Mouse (Mus musculus) neutrophil, adult 5-6 weeks (primary cell): ENCODE measurements around the gene Tfdp2. TPM values are rescaled to one million over a fixed set of nuclear protein-coding genes. Genes with fewer than 3 reads are reported as not detected.
"Not testable (repeated sequence)": the region's sequence is repeated elsewhere in the genome, so short reads cannot be mapped to it uniquely, and the experiment has no call there.

Experiments
- ATAC-seq: fragments of 151-379, 151-347 bp; 2 replicates; pipeline ENCODE4 v1.8.0; 2017; ENCODE audit warnings: mild to moderate bottlenecking, moderate TSS enrichment; ENCODE audit not compliant: insufficient number of reproducible peaks, poor library complexity, low FRiP score, severe bottlenecking; ENCODE audit errors: extremely low read depth
- total RNA-seq: library from RNA; stranded (forward); fragments of 200-1000 nt; gene quantifications from 2 replicates; pipeline ENCODE4 v1.2.3, GENCODE M21; 2017

The Tfdp2 gene
- total RNA-seq, 1 experiment from 2014 or later, result 32.0 TPM

DNA sequence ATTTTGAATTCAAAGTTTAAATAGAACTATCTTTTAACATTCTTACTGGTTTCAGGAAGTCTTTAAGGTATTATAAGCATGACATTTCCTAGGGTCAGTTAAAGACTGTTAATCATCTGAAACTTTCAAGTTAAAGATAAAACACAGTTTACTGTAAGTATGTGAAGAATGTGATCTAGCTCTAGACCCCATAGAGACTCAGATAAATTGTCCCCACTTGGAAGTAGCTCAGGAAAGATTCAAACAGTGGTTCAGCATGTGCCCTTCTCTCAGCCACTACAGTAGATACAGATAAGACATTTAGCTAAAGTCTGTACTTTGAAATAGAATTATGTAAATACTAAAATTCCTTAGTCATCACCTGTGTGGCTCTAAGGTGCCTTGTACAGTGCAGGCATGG lies 79.5 kb downstream of the Tfdp2 start:
- ATAC-seq, result no peak

GRCm38 (mm10) chr9:96281497-96281896 lies 85.4 kb downstream of the Tfdp2 start:
- no peak for ATAC-seq

GRCm38 (mm10) chr9:96282082-96282481 lies 86.0 kb downstream of the Tfdp2 start:
- no peak for ATAC-seq

DNA sequence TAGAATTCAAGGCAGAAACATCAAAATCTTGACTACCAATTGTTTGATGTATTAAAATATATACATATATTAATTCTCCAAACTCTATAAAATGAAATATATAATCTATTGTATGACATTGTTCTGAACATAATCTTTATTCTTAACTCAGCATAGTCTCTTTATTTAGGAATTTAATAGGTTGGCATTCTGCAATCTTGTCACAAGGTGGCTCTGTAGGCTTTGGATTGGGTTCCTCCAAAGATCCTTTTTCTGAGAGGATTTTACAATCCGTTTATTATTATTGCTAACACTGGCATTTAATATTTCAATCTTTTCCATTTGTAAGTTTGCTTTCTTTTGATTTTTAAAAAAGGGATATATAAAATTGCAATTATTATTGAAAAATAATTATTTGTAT lies 88.8 kb downstream of the Tfdp2 start:
- no peak for ATAC-seq

DNA sequence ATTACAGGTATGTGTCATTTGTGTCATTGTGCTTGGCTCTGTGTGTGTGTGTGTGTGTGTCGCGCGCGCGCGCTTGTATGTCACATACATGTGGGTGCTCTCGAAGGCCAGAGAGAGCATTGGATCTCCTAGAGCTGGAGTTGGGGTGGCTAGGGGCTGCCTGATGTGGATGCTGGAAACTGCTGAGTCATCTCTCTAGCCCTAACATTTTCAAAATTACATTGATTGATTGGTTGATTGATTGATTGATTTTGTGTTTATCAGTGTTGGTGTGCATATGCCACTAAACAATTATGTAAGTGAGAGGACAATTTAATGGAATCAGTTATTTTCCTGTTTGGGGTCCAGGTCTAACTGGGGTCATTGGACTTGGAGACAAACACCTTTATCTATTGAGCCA lies 96.1 kb downstream of the Tfdp2 start:
- no peak for ATAC-seq

- ATAC-seq, result no peak
Observed at GRCm38 (mm10) chr9:96299324-96300008, 103.4 kb downstream of the Tfdp2 start.

DNA sequence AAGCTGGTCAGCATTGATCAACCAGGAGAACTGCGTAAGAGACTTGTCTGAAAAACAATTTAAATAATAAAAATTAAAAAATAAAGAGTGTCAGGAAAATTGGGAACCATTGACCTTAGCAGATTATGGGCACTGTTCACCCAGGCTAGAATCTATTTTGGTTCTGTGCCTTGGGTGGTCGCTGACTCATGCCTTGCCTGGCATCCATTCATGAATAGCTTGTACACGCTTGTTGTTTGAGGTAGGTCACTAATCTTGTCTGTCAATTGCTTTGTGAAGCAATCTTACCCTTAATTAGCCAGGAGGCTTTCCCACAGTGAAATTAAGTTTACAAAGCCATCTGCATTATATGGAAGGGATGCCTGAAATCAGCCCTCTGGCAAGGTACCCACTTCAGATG lies 112.7 kb downstream of the Tfdp2 start:
- ATAC-seq, result no peak

DNA sequence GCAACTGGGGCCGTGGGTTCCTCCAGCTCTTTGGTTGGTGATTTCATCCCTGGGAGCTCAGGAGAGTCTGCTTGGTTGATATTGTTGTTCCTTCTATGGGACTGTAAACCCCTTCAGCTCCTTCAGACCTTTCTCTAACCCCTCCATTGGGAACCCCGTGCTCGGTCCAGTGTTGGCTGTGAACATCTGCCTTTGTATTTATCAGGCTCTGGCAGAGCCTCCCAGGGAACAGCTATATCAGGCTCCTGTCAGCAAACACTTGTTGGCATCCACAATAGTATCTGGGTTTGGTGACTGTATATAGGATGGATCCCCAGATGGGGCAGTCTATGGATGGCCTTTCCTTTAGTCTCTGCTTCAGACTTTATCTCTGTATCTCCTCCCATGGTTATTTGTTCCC lies 116.0 kb downstream of the Tfdp2 start:
- ATAC-seq, result no peak

GRCm38 (mm10) chr9:96319333-96319732 lies 123.3 kb downstream of the Tfdp2 start:
- no peak for ATAC-seq

- ATAC-seq, result no peak
Observed at GRCm38 (mm10) chr9:96320551-96320980, 124.5 kb downstream of the Tfdp2 start.

DNA sequence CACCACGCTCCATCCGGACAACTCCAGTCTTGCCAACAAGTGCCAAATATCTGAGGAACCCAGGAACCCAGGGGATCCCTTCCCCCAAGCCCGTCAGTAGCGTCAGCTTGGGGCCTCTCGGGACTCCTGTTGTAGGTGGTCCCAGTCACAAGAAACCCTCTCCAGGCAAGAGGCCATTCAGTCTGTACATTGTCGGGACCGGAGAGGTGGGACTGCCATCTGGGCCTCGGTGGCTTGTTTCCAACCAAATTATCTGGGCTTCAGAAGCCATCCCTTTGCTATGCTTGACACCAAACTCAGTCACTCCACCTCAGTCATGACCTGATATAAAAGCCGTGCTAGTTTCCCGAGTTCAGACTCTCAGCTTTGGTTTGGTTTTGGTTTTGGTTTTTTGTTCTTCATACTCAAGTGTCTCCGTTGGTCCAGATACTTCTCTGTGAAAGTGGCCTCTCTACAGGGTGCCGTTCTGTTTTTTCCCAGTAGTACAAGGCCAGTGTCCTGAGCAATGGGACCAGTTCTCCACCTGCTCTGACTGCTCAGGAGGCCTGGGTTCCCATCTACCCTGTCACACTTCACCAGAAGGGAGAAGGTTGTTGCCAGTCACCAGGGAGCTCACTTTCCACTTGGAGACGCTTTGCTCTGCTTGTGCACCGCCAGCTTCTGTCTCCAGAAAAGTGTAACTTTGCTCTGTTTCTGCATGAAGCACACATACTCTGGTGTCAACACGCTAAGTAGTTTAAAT lies 126.5 kb downstream of the Tfdp2 start:
- no peak for ATAC-seq

GRCm38 (mm10) chr9:96324502-96324901 lies 128.4 kb downstream of the Tfdp2 start:
- no peak for ATAC-seq

GRCm38 (mm10) chr9:96326496-96326923 lies 130.4 kb downstream of the Tfdp2 start:
- ATAC-seq, result no peak

GRCm38 (mm10) chr9:96328226-96328625 lies 132.2 kb downstream of the Tfdp2 start:
- ATAC-seq, result no peak

DNA sequence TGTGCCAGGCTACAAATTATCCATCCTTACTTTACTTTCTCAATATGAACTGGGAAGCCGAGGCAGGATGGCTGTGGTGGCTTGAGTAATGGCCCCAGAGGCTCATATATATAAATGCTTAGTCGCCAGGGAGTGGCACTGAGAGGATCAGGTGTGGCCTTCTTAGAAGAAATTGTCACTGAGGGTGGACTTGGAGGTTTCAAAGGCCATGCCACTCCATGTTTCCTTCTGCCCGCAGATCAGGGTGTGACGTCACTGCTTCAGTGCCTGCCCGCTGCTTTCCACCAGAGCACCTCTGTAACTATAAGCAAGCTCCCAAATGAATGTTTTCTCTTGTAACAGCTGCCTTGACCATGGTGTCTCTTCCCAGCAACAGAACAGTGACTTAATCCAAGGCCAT lies 135.1 kb downstream of the Tfdp2 start:
- ATAC-seq, result no peak

DNA sequence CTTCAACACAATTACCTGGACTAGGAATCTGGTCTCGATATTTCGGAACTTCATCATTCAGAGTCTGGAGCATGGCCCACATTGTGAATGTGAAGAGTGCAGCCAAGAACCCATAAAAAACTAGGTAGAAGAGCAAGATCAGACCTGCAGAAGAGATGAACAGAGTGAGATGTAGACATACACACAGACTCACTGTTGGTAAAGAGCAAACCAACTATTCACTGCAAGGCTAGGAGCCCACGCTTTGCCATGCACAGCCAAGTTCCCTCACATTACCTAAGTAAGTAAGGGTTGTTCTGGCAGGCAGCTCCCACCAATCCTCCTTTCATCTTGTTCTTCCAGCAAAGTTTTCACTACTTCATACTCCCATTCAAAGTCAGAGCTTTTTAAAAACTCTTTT lies 149.7 kb downstream of the Tfdp2 start:
- ATAC-seq, result no peak

GRCm38 (mm10) chr9:96348885-96349284 lies 152.8 kb downstream of the Tfdp2 start:
- ATAC-seq, result no peak

DNA sequence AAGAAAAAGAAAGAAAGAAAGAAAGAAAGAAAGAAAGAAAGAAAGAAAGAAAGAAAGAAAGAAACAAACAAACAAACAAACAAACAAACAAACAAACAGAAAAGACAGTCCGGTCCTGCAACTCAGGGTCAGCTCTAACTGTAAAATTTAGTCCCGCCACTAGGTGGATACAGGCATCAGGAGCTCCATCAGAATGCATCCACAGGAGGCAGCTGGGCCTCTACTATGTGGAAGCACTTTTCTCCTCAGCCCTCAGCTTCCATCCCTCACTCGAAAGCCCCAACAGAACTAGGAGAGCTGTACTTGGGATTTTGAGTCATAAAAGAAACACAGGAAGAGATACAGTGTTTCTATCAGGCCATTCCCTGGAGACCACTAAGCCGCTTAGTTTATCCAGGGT lies 153.9 kb downstream of the Tfdp2 start:
- peak; percentile 87 for ATAC-seq

DNA sequence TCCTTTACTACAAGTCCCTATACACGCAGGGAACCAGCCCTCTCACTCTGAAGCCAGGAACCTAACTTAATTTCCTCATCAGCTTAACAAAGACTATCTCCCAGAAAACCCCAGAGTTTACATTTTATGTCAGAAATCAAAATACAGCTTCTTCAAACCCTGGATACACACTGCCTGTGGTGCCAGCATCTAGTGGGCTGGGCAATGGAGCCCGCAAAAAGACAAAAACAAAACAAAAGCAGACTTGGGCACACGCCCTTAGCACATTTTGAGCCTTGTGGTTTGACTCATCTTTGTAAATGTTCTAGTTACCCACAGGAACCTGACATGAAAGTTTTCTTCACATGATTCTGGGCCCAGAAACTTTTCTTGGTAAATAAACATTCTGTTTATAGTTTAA lies 154.4 kb downstream of the Tfdp2 start:
- 0 out of 2 replicates have a peak, but pooled peaks have one; percentile 17 for ATAC-seq

DNA sequence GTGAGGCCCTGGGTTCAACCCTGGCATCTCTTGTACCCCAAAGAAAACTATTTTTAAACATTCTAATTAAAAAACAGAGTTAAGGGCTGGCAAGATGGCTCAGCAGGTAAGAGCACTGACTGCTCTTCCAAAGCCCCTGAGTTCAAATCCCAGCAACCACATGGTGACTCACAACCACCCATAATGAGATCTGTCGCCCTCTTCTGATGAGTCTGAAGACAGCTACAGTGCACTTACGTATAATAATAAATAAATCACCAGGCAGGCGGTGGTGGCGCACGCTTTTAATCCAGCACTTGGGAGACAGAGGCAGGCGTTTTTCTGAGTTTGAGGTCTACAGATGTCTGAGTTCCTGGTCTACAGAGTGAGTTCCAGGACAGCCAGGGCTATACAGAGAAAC lies 155.7 kb downstream of the Tfdp2 start:
- not testable (repeated sequence) for ATAC-seq
